Comparison of ENCODE assay signal across 9 mouse cellular contexts in genomic region chr6:33870468-33871142, GRCm38 (mm10).
A peak's percentile ranks its signal among the peaks of the same experiment; 100 is the strongest.
DNase-seq lines count a peak whose midpoint lies in the region; ATAC-seq and TF ChIP-seq lines count a peak whose summit lies in the region.
"Had no signal": no experiment of that assay in that cellular context is flagged by ENCODE, and none has a peak within 500 bp of the region (broad histone marks: within the 10 kb centered on the region; RNA-seq: fewer than 3 reads in every experiment).

No protein-coding gene starts in this region.

- no peak for DNase-seq in heart, adult 2 months
- peak; percentile 44 for DNase-seq in Muller cell, postnatal 12 days (ENCODE audit: inconsistent ontology term)
- peak; percentile 31 for DNase-seq in fat pad, adult 2 months (ENCODE audit: extremely low read depth, low read depth, low spot score)
- DNase-seq in adrenal gland, postnatal 4 days (ENCODE audit: low spot score in 2 of 2): no peak
- DNase-seq in c-Kit-positive CD71-positive TER-119-positive erythroid progenitor cells, embryonic 14.5 days (ENCODE audit: low spot score): no peak
- DNase-seq: kidney, postnatal 25 days had no signal

- intact Hi-C loops in heart, adult 2 months (cut with DNase I): no loop called here

- H3K9ac ChIP-seq in heart, embryonic 16.5 days (ENCODE audit: low read length): no peak overlapping the region
- H3K9ac ChIP-seq in heart, adult 2 months (ENCODE audit: low read depth, low read length): no peak overlapping the region
- H3K9ac ChIP-seq in midbrain, embryonic 12.5 days (replicated peaks): no peak overlapping the region

- no peak for TF ChIP-seq POLR2A in heart, adult 2 months (IDR thresholded peaks at IDR 0.05; ENCODE audit: insufficient read depth, low read depth, low read length)

- no peaks in the 10 kb centered on the region for H3K27me3 ChIP-seq in heart, embryonic 16.5 days (ENCODE audit: control insufficient read depth, insufficient read depth, low read length)
- no peaks in the 10 kb centered on the region for H3K27me3 ChIP-seq in heart, adult 2 months (ENCODE audit: control insufficient read depth, insufficient read depth, low read length)
- H3K27me3 ChIP-seq in midbrain, embryonic 12.5 days: no peaks in the 10 kb centered on the region

- 36% methylated on average over 9 of the region's 9 CpGs for WGBS in heart, embryonic 16.5 days
- WGBS in heart, adult 2 months: 44% methylated on average over 9 of the region's 9 CpGs
- WGBS in midbrain, embryonic 12.5 days: 41% methylated on average over 9 of the region's 9 CpGs

- H3K27ac ChIP-seq in heart, embryonic 16.5 days (ENCODE audit: low read length): peak overlapping the region; percentile 79
- no peak overlapping the region for H3K27ac ChIP-seq in heart, adult 2 months
- H3K27ac ChIP-seq in midbrain, embryonic 12.5 days (replicated peaks): 0 out of 2 replicates have a peak overlapping the region, but pooled peaks have one; percentile 21
- H3K27ac ChIP-seq: stomach, postnatal 0 days had no signal

- peaks cover 33% of the 10 kb centered on the region for H3K4me1 ChIP-seq in heart, embryonic 16.5 days (ENCODE audit: control insufficient read depth, insufficient read depth, low read length)
- no peaks in the 10 kb centered on the region for H3K4me1 ChIP-seq in heart, adult 2 months (ENCODE audit: control insufficient read depth, insufficient read depth, low read length)
- H3K4me1 ChIP-seq in midbrain, embryonic 12.5 days: peaks cover 39% of the 10 kb centered on the region

- no peak for ATAC-seq in heart, embryonic 16.5 days (replicated peaks; ENCODE audit: extremely low read depth, insufficient read depth, low FRiP score)
- ATAC-seq in midbrain, embryonic 12.5 days (ENCODE audit: low FRiP score, low read depth): no peak

- H3K4me2 ChIP-seq in heart, embryonic 16.5 days (ENCODE audit: low read depth, low read length): peak overlapping the region; percentile 22; the same call in 1 of the 2 replicates
- H3K4me2 ChIP-seq in midbrain, embryonic 12.5 days (replicated peaks): 0 out of 2 replicates have a peak overlapping the region, but pooled peaks have one; percentile 8

- no peaks in the 10 kb centered on the region for H3K9me3 ChIP-seq in heart, embryonic 16.5 days (replicated peaks; ENCODE audit: control insufficient read depth, low read length)
- H3K9me3 ChIP-seq in midbrain, embryonic 12.5 days: no peaks in the 10 kb centered on the region

- no peak overlapping the region for H3K4me3 ChIP-seq in heart, embryonic 16.5 days (ENCODE audit: low read length)
- no peak overlapping the region for H3K4me3 ChIP-seq in heart, adult 2 months
- no peak overlapping the region for H3K4me3 ChIP-seq in midbrain, embryonic 12.5 days

- TF ChIP-seq CTCF in heart, adult 2 months (IDR thresholded peaks at IDR 0.05): no peak

- TF ChIP-seq EP300 in heart, adult 2 months (IDR thresholded peaks at IDR 0.05; ENCODE audit: insufficient read depth, low read depth, low read length): no peak

- H3K79me2 ChIP-seq in heart, adult 2 months (replicated peaks; ENCODE audit: control insufficient read depth, insufficient read depth, low read length): no peaks in the 10 kb centered on the region

- no peaks in the 10 kb centered on the region for H3K36me3 ChIP-seq in heart, embryonic 16.5 days (ENCODE audit: control insufficient read depth, insufficient read depth)
- peaks cover 2% of the 10 kb centered on the region for H3K36me3 ChIP-seq in heart, adult 2 months (ENCODE audit: control insufficient read depth, insufficient read depth, low read length)
- no peaks in the 10 kb centered on the region for H3K36me3 ChIP-seq in midbrain, embryonic 12.5 days

Comparison
In these comparisons a context has a peak if more than half of its experiments do, and no peak if none do; other contexts are left out.
1. DNase-seq: peak in Muller cell, postnatal 12 days (single experiment) and fat pad, adult 2 months (single experiment); none in heart, adult 2 months (0 of 2), adrenal gland, postnatal 4 days (0 of 2) and c-Kit-positive CD71-positive TER-119-positive erythroid progenitor cells, embryonic 14.5 days (single experiment).